Mouse (Mus musculus) lung, postnatal 0 days (tissue): ENCODE data around the gene Zfp54. TPM values are rescaled to one million over a fixed set of nuclear protein-coding genes. Genes with fewer than 3 reads are reported as not detected.
A peak's percentile ranks its signal among the peaks of the same experiment; 100 is the strongest.
"Not testable (repeated sequence)": the region's sequence is repeated elsewhere in the genome, so short reads cannot be mapped to it uniquely, and the experiment has no call there.

ENCODE experiments used
- ATAC-seq: fragments of 200-750 bp; cut with Nextera tagmentation; 2 replicates; pipeline ENCODE4 v1.8.0; 2017; ENCODE audit warnings: moderate library complexity
- DNase-seq: peaks from one replicate; pipeline ENCODE4 v3.0.0-alpha.2; 2016; ENCODE audit warnings: low spot score
- H3K27ac ChIP-seq: fragments of 300-500 bp; sonication (generic); 2 replicates; pipeline ENCODE4 v1.5.1; 2014; ENCODE audit warnings: antibody characterized with exemption, mild to moderate bottlenecking, low read length, mixed read lengths
- H3K27me3 ChIP-seq: fragments of 300-500 bp; sonication (generic); replicated peaks from 2 replicates; pipeline ENCODE4 v1.6.1; 2014; ENCODE audit warnings: low read length, mixed read lengths; ENCODE audit not compliant: insufficient read depth
- H3K36me3 ChIP-seq: fragments of 300-500 bp; sonication (generic); 2 replicates; pipeline ENCODE4 v1.6.1; 2014; ENCODE audit warnings: low read length, mixed read lengths; ENCODE audit not compliant: insufficient read depth
- H3K4me1 ChIP-seq: fragments of 300-500 bp; sonication (generic); 2 replicates; pipeline ENCODE4 v1.6.1; 2014; ENCODE audit warnings: antibody characterized with exemption, low read depth, low read length, mixed read lengths; ENCODE audit not compliant: insufficient read depth
- H3K4me2 ChIP-seq: fragments of 300-500 bp; sonication (generic); replicated peaks from 2 replicates; pipeline ENCODE4 v1.6.1; 2014; ENCODE audit warnings: low read depth, mild to moderate bottlenecking, low read length, moderate library complexity, mixed read lengths
- H3K4me3 ChIP-seq: fragments of 300-500 bp; sonication (generic); 2 replicates; pipeline ENCODE4 v1.5.1; 2014; ENCODE audit warnings: low read depth, low read length
- H3K9ac ChIP-seq: fragments of 300-500 bp; sonication (generic); replicated peaks from 2 replicates; pipeline ENCODE4 v1.6.1; 2014; ENCODE audit warnings: low read depth, mild to moderate bottlenecking
- H3K9me3 ChIP-seq: fragments of 300-500 bp; sonication (generic); 2 replicates; pipeline ENCODE4 v1.6.1; 2016; ENCODE audit warnings: low read length, mixed read lengths
- CTCF ChIP-seq: IDR thresholded peaks from 2 replicates; pipeline ENCODE4 v1.5.1; 2016; ENCODE audit warnings: antibody characterized with exemption, mild to moderate bottlenecking
- EP300 ChIP-seq: IDR thresholded peaks from 2 replicates; pipeline ENCODE4 v1.6.1; 2016; ENCODE audit warnings: antibody characterized with exemption, mild to moderate bottlenecking, control low read depth
- WGBS: fragments of 180-500 bp; shearing (Covaris S2); extraction: QIAGEN DNeasy Blood & Tissue Kit; methylation state at CpG from one replicate; pipeline ENCODE4 v1.1.7; 2014; 5-methylcytosine and 5-hydroxymethylcytosine counted together
- polyA plus RNA-seq: library from polyadenylated mRNA; unstranded; fragments of >200 nt; fragmentation: Nextera tagmentation; extraction: Ambion mirVana; gene quantifications from 2 replicates; pipeline ENCODE4 v1.2.1, GENCODE M21; 2015

The Zfp54 gene
- 5.8 and 6.1 TPM in 2 replicates for polyA plus RNA-seq

DNA sequence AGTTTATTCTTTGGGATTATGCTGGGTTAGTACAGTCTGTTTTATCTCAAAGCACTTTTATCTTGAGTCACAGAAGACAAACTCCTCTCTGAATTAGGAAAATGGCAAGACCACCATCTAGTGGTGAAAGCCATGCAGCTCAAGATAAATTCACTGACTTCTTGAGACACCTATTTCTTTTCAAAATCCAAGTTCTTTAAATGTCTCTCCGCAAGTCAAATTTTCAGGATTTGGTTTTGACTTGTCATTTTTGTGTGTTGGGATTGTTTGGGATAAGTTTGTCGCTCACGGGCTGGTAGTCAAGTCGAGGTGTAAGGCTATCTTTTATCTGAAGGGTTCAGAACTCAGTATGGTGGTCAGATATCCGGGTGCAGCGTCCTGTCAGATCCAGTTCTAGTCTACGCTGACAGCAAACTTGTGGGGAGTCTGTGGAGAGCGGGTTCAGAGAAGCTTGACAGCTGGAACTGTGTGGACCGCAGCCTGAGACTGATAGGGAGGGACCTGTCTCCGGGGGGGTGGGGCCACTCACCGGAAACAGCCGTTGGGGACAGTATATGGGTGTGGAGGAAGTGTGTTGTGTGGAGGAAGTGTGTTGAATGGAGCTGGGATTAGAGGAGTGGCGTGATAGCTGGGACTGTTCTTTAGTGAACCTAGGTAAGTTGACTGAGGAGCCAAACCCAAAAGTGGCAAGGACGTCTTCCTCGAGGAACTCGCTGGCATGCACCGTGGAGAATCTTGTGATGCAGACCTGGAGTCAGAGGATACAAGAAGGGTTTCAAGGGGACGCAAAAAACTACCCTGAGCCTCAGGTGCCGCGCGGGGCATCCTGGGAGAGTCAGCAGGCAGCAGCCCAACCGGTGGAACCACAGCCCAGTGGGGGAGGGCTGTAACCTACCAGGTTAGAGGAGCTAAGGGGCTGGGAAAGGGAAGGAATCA lies at the start of gene Zfp54:
Zfp54 (plus strand) TSS at position 564 of the 936 bp plus-strand sequence.
- Histone ChIP-seq H3K4me3 (peak within 1 kb of the TSS; percentile 46), H3K36me3 (no peaks in the 10 kb centered on the region), H3K4me2 (peak within 1 kb of the TSS; percentile 78), H3K27ac (peak within 1 kb of the TSS; percentile 71), H3K9ac (peak within 1 kb of the TSS; percentile 41), H3K4me1 (no peaks in the 10 kb centered on the region), H3K9me3 (no peaks in the 10 kb centered on the region), H3K27me3 (no peaks in the 10 kb centered on the region)
- peak; percentile 86 for DNase-seq
- ATAC-seq = peak; percentile 100
- TF ChIP-seq EP300 = no peak
- peak; percentile 90 for TF ChIP-seq CTCF
- under 1% methylated on average over 22 of the region's 22 CpGs for WGBS

DNA sequence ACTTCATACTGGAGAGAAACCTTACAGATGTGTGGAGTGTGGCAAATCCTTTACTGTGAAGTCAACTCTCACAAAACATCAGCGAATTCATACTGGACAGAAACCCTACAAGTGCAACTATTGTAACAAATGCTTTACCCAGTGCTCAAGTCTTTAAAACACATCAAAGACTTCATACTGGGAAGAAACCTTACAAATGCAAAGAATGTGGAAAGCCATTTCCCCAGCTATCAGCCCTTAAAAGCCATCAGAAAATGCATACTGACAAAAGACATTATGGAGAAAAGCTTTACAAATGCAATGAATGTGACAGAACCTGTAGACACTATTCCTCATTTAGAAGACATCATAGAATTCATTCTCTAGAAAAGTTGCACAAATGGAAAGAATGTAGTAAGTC lies 47.7 kb upstream of the Zfp54 start:
- no peak for TF ChIP-seq CTCF
- TF ChIP-seq EP300 = no peak

DNA sequence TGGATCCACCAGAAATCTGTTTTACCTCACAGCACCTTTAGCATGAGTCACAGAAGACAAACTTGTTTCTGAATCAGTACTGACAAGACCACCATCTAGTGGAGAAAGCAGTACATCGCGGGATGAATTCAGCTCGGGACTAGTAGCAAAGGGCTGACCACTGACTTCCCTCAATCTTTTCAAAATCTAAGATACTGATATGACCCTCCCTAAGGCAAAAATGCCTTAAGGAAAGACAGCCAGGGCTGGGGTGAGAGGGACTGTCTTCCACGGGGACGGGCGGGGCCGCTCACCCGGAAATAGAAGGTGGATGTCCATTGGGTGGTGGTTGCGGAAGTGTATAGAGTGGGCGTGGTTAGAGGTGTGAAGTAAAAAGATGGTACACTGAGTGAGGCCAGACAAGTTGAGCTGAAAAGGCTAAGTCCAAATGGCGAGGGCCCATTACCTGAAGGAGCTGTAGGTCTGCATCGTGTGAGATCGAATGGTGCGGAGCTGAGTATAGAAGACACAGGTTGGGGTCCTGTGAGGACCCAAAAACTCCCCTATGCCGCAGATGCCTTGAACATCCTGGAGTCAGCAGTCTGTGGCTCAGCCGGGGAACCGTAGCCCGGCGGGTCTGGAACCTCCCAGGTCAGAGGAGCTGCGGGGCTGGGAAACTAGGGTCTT lies 39.5 kb upstream of the Zfp54 start, which contains the start of gene Zfp677:
Zfp677 (plus strand) TSS at position 358 of the 666 bp plus-strand sequence.
- Histone ChIP-seq H3K27me3 (no peaks in the 10 kb centered on the region), H3K9me3 (no peaks in the 10 kb centered on the region), H3K27ac (no peak within 1 kb of the TSS), H3K9ac (0 out of 2 replicates have a peak within 1 kb of the TSS, but pooled peaks have one; percentile 2), H3K4me1 (no peaks in the 10 kb centered on the region), H3K36me3 (no peaks in the 10 kb centered on the region), H3K4me3 (peak within 1 kb of the TSS; percentile 33), H3K4me2 (peak within 1 kb of the TSS; percentile 64)
- DNase-seq = peak; percentile 90
- ATAC-seq = peak; percentile 99
- TF ChIP-seq CTCF (peak; percentile 74), EP300 (0 out of 2 replicates have a peak, but pooled peaks have one; percentile 17)
- WGBS = 3% methylated on average over 20 of the region's 20 CpGs

More for the DNA sequence above, 47.7 kb upstream of the Zfp54 start:
- Histone ChIP-seq H3K4me3 (no peak overlapping the region), H3K27me3 (no peaks in the 10 kb centered on the region), H3K27ac (no peak overlapping the region), H3K4me2 (no peak overlapping the region), H3K9me3 (no peaks in the 10 kb centered on the region), H3K4me1 (no peaks in the 10 kb centered on the region), H3K9ac (no peak overlapping the region), H3K36me3 (no peaks in the 10 kb centered on the region)
- ATAC-seq (no peak), DNase-seq (no peak)
- 44% methylated on average over 1 of the region's 1 CpGs for WGBS

DNA sequence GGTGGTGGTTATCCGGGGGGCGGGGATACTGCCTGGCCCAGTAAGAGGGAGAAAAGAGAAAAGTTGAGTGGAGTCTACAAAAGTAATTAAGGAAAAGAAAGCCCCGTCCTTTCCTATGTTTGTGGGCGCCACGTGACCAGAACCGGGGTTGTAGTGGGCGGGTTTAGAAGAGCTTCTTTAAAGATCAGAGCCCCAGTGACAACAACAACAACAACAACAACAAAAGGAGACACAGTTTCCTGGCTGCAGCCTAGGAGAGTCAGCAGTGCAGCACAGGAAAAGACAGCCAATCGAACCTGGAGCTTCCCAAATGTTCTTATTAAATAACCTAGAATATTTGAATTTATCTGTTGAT lies 39.0 kb upstream of the Zfp54 start:
- Histone ChIP-seq H3K9me3 (no peaks in the 10 kb centered on the region), H3K36me3 (no peaks in the 10 kb centered on the region), H3K4me1 (no peaks in the 10 kb centered on the region), H3K4me3 (peak overlapping the region; percentile 33), H3K27me3 (no peaks in the 10 kb centered on the region), H3K4me2 (peak overlapping the region; percentile 64), H3K27ac (no peak overlapping the region), H3K9ac (0 out of 2 replicates have a peak overlapping the region, but pooled peaks have one; percentile 2)
- WGBS = 9% methylated on average over 8 of the region's 8 CpGs
- TF ChIP-seq EP300 = no peak
- no peak for TF ChIP-seq CTCF
- ATAC-seq (no peak; the same call in 1 of the 2 replicates), DNase-seq (peak; percentile 20)

DNA sequence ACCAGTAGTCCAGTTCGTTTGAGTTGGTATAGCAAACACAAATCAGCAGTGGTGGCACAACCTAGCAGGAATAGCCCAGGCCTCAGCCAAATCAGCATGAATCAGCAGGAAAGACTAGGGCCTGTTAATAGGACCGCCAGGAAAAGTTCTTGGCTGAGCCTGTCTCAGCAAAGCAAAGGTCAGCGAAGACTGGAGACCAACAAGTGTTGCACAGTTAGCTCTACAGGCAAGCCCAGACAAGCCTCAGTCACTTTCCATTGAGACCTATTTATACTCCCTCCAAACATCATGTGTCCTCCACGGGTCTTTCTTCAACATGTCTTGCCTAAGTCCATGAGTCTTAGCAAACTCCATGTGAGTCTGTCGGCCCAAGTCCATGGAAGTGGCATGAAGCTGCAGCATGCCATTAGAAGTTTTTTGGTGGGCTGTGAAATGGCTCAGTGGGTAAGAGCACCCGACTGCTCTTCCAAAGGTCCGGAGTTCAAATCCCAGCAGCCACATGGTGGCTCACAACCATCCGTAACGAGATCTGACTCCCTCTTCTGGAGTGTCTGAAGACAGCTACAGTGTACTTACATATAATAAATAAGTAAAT lies 15.9 kb downstream of the Zfp54 start:
- H3K27ac ChIP-seq, H3K4me1 ChIP-seq, ATAC-seq, H3K4me2 ChIP-seq, H3K4me3 ChIP-seq, H3K9me3 ChIP-seq, DNase-seq, H3K36me3 ChIP-seq, H3K27me3 ChIP-seq, H3K9ac ChIP-seq: not testable (repeated sequence)
- 73% methylated on average over 9 of the region's 9 CpGs for WGBS

DNA sequence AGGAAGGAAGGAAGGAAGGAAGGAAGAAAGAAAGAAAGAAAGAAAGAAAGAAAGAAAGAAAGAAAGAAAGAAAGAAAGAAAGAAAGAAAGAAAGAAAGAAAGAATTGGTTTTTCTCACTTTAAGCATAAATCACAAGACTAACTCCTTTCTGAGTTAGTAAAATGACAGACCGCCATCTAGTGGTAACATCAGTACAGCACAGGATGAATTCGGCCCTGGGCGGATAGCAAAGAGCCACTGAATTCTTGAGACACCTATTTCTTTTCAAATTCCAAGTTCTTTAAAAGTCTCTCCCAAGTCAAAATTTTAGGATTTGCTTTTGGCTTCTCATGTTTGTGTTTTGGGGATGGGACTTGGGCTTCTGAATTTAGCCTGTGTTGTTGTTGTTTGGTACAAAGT lies 26.6 kb downstream of the Zfp54 start:
- Histone ChIP-seq H3K4me1 (peaks cover 6% of the 10 kb centered on the region), H3K9ac (peak overlapping the region; percentile 46; the same call in 1 of the 2 replicates), H3K36me3 (0 out of 2 replicates have a peak, but pooled peaks cover 4% of the 10 kb centered on the region), H3K27me3 (no peaks in the 10 kb centered on the region), H3K27ac (peak overlapping the region; percentile 96), H3K9me3 (no peaks in the 10 kb centered on the region), H3K4me2 (peak overlapping the region; percentile 64), H3K4me3 (peak overlapping the region; percentile 66)
- DNase-seq (peak; percentile 90), ATAC-seq (peak; percentile 81)
- TF ChIP-seq CTCF (peak; percentile 84), EP300 (no peak)
- WGBS = 0% methylated on average over 3 of the region's 3 CpGs
